Mouse (Mus musculus) forebrain, embryonic 13.5 days (tissue): Measurements from ENCODE around the gene 4933407L21Rik. TPM values are rescaled to one million over a fixed set of nuclear protein-coding genes. Genes with fewer than 3 reads are reported as not detected.

Experiments
- ATAC-seq: fragments of 200-750 bp; cut with Nextera tagmentation; 2 replicates; pipeline ENCODE4 v1.8.0; 2017
- H3K27ac ChIP-seq: fragments of 300-500 bp; sonication (generic); 2 replicates; pipeline ENCODE4 v1.5.1; 2015; ENCODE audit warnings: inconsistent platforms, mild to moderate bottlenecking, moderate library complexity
- H3K27me3 ChIP-seq: fragments of 300-500 bp; sonication (generic); 2 replicates; pipeline ENCODE4 v1.6.1; 2015; ENCODE audit warnings: mild to moderate bottlenecking, inconsistent platforms
- H3K36me3 ChIP-seq: fragments of 300-500 bp; sonication (generic); 2 replicates; pipeline ENCODE4 v1.6.1; 2015; ENCODE audit warnings: mild to moderate bottlenecking, inconsistent platforms; ENCODE audit not compliant: poor library complexity, severe bottlenecking
- H3K4me1 ChIP-seq: fragments of 300-500 bp; sonication (generic); 2 replicates; pipeline ENCODE4 v1.6.1; 2015; ENCODE audit warnings: inconsistent platforms
- H3K4me2 ChIP-seq: fragments of 300-500 bp; sonication (generic); 2 replicates; pipeline ENCODE4 v1.6.1; 2015; ENCODE audit warnings: inconsistent platforms, mild to moderate bottlenecking, moderate library complexity
- H3K4me3 ChIP-seq: fragments of 300-500 bp; sonication (generic); 2 replicates; pipeline ENCODE4 v1.5.1; 2015; ENCODE audit warnings: mild to moderate bottlenecking, inconsistent platforms
- H3K9ac ChIP-seq: fragments of 300-500 bp; sonication (generic); 2 replicates; pipeline ENCODE4 v1.6.1; 2015; ENCODE audit warnings: mild to moderate bottlenecking, inconsistent platforms
- H3K9me3 ChIP-seq: fragments of 300-500 bp; sonication (generic); replicated peaks from 2 replicates; pipeline ENCODE4 v1.6.1; 2016; ENCODE audit warnings: inconsistent platforms
- WGBS: fragments of 180-500 bp; shearing (Covaris S2); methylation state at CpG from one replicate; pipeline ENCODE4 v1.1.7; 2015; 5-methylcytosine and 5-hydroxymethylcytosine counted together
- polyA plus RNA-seq: library from polyadenylated mRNA; unstranded; fragments of >200 nt; fragmentation: Nextera tagmentation; extraction: Ambion mirVana; gene quantifications from 2 replicates; pipeline ENCODE4 v1.2.1, GENCODE M21; 2015

The 4933407L21Rik gene
- 3.7 and 5.2 TPM in 2 replicates for polyA plus RNA-seq

- 15% methylated on average over 4 of the region's 4 CpGs for WGBS
- peak; percentile 94 for ATAC-seq
- H3K4me2 ChIP-seq: peak within 1 kb of the TSS; percentile 25; the same call in 1 of the 2 replicates
- H3K27ac ChIP-seq: peak within 1 kb of the TSS; percentile 90
- peak within 1 kb of the TSS; percentile 14 for H3K9ac ChIP-seq
- H3K4me3 ChIP-seq: no peak within 1 kb of the TSS
- peaks cover 28% of the 10 kb centered on the region for H3K4me1 ChIP-seq
- no peaks in the 10 kb centered on the region for H3K36me3 ChIP-seq
- H3K27me3 ChIP-seq: no peaks in the 10 kb centered on the region
- H3K9me3 ChIP-seq: no peaks in the 10 kb centered on the region
These were observed at the start of gene 4933407L21Rik for GRCm38 (mm10) chr1:85928057-85928687. TSS of gene 4933407L21Rik (plus strand) at chr1:85928483.

DNA sequence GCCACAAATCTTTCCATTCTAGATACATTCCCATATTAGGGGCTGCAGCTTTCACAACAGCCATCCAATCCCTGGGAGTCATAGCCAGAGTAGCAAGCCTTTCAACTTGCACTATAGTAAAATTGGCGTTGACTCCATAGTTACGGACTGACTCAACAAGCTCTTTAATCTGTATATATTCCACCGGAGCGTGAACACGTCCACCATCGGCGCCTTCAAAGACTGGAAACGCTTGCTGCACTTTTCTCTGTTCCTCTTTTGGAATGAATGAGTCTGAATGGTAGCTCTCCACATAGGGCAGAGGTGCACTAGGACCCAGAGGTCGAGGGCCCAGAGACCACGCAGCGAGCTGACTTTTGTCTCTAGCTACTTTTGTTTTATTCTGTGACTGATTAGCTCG lies 46.3 kb upstream of the 4933407L21Rik start:
- no peak for ATAC-seq
- H3K27ac ChIP-seq: no peak overlapping the region
- H3K27me3 ChIP-seq: no peaks in the 10 kb centered on the region
- no peak overlapping the region for H3K9ac ChIP-seq
- H3K4me2 ChIP-seq: no peak overlapping the region
- H3K4me1 ChIP-seq: no peaks in the 10 kb centered on the region
- H3K4me3 ChIP-seq: no peak overlapping the region
- H3K9me3 ChIP-seq: peaks cover 31% of the 10 kb centered on the region
- no peaks in the 10 kb centered on the region for H3K36me3 ChIP-seq
- 93% methylated on average over 12 of the region's 12 CpGs for WGBS

- Histone ChIP-seq H3K36me3 (no peaks in the 10 kb centered on the region), H3K9me3 (peaks cover 8% of the 10 kb centered on the region), H3K4me2 (no peak overlapping the region), H3K27ac (no peak overlapping the region), H3K27me3 (no peaks in the 10 kb centered on the region), H3K4me3 (no peak overlapping the region), H3K4me1 (no peaks in the 10 kb centered on the region), H3K9ac (no peak overlapping the region)
- ATAC-seq: no peak
- WGBS: 93% methylated on average over 7 of the region's 7 CpGs
These were observed 41.1 kb upstream of the 4933407L21Rik start for GRCm38 (mm10) chr1:85887221-85887620.

DNA sequence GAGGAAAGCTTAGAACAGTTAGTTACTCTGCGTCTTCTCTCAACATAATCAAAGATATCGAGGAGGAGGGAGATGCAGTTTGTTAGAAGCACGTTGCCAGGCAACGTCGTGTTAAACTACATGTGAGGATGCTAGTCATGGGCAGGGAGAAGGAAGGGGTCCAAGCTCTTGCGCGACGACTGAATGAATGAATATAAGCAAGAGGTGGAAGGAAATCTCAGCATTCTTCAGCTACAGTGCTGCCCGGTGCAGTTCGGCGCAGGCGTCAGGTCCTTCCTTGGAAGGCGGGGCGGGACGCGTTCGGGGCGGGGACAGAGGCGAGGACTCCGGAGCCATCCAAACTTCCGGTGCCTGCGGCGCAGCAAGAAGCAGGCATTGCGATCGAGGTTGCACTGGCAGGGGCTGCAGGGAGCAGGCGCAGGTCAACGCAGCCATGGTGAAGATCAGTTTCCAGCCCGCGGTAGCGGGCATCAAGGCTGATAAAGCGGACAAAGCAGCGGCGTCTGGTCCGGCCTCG lies 34.0 kb upstream of the 4933407L21Rik start, which contains the start of gene Itm2c:
TSS of gene Itm2c (plus strand) at position 51 of the 517 bp plus-strand sequence.
- WGBS: 1% methylated on average over 35 of the region's 35 CpGs
- peaks cover 49% of the 10 kb centered on the region for H3K4me1 ChIP-seq
- ATAC-seq: peak; percentile 90
- H3K27me3 ChIP-seq: no peaks in the 10 kb centered on the region
- peak within 1 kb of the TSS; percentile 89 for H3K4me2 ChIP-seq
- H3K27ac ChIP-seq: peak within 1 kb of the TSS; percentile 77
- H3K9me3 ChIP-seq: no peaks in the 10 kb centered on the region
- no peaks in the 10 kb centered on the region for H3K36me3 ChIP-seq
- peak within 1 kb of the TSS; percentile 77 for H3K9ac ChIP-seq
- peak within 1 kb of the TSS; percentile 70 for H3K4me3 ChIP-seq

- ATAC-seq: peak; percentile 48
- 1% methylated on average over 29 of the region's 30 CpGs for WGBS
These were observed 33.4 kb upstream of the 4933407L21Rik start for GRCm38 (mm10) chr1:85894748-85895360.

DNA sequence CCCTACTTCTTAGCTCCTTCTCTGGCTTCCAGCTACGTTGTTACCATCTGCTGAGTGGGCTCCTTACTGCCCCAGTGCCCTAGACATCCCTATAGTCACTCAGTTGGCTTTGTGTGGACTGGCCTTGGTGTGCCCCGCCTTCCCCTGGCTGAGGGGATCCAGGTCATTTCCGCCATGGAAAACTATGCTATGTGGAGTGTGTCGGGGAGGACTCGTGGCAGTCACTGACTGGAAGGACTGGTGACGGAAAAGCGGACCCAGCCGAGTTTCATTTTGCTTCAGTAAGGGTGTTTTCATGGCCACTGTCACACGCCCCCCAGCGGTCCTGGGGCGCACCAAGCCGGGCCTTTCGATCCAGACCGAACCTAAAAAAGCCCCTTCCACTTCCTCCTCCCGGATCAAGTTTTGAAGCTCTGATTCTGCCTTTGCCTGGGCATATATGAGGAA lies 32.9 kb upstream of the 4933407L21Rik start:
- Histone ChIP-seq H3K4me3 (peak overlapping the region; percentile 70), H3K9ac (peak overlapping the region; percentile 77), H3K27me3 (no peaks in the 10 kb centered on the region), H3K4me1 (peaks cover 60% of the 10 kb centered on the region), H3K27ac (peak overlapping the region; percentile 77), H3K36me3 (no peaks in the 10 kb centered on the region), H3K9me3 (no peaks in the 10 kb centered on the region), H3K4me2 (peak overlapping the region; percentile 89)
- WGBS: 1% methylated on average over 15 of the region's 15 CpGs
- ATAC-seq: peak; percentile 42

More at GRCm38 (mm10) chr1:85894748-85895360, 33.4 kb upstream of the 4933407L21Rik start:
- Histone ChIP-seq H3K4me1 (peaks cover 54% of the 10 kb centered on the region), H3K9ac (peak overlapping the region; percentile 77), H3K4me3 (peak overlapping the region; percentile 70), H3K36me3 (no peaks in the 10 kb centered on the region), H3K4me2 (peak overlapping the region; percentile 89), H3K27me3 (no peaks in the 10 kb centered on the region), H3K9me3 (no peaks in the 10 kb centered on the region), H3K27ac (peak overlapping the region; percentile 77)

DNA sequence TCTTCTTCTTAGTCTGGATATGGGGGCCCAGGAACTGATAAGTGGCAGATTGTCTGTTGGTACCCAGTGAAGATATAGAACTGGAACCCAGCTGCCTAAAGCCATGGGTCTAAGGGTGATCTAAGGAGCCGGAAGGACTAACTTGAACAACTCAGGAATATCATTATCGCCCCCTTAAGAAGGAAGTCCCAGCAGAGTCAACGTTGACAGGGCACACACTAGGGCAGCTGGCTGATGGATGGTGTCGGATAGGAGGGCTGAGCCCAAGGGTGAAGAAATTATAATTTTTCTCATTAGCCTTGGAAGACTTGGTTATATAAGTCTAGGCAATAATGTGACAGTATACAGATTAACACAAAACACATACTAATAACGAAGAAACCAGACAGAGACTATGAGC lies 32.2 kb upstream of the 4933407L21Rik start:
- 67% methylated on average over 5 of the region's 5 CpGs for WGBS
- Histone ChIP-seq H3K9ac (peak overlapping the region; percentile 77), H3K36me3 (no peaks in the 10 kb centered on the region), H3K27me3 (no peaks in the 10 kb centered on the region), H3K4me2 (peak overlapping the region; percentile 89), H3K9me3 (no peaks in the 10 kb centered on the region), H3K4me1 (peaks cover 67% of the 10 kb centered on the region), H3K4me3 (peak overlapping the region; percentile 70), H3K27ac (peak overlapping the region; percentile 77; the same call in 1 of the 2 replicates)
- no peak for ATAC-seq

DNA sequence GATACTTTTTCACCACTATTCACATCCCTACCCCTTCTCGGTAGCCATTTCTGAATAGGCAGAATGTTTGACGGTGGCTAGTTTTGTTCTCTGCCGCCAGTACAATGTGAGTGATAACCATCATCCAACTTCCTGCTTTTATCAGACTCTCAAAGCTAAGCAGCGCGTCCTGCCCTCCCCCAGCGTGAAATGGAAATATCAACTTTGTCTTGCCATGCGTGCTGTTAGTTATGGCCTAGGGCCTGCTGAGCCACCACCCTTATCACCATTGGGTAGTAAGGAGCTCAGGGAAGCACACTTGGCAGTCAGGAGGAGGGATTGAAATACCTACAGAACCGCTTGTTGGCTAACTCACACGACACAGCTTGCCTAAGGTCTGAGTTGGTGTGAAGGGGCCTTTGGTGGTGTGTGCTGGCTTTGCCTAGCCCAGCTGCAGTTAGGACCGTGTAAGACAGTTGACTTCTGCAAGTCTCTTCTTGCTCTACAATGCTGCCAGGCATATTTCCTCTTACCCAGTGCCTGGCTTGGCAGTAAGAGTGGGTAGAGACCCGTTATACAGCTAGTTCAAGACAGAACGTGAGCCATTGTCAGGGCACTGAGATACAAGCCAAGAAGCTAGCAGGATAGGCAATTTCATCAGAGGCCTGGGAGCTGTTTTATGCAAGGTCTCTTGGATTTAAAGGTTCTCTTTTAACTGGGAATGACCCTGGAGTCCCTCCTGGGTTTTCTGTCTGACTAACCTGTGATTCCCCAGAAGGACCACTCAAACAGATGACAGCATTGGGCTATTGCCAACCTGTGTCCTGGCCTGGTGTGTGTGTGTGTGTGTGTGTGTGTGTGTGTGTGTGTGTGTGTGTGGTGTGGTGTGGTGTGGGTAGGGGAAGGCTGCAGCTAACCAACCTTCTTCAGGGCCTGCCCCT lies 31.2 kb upstream of the 4933407L21Rik start:
- Histone ChIP-seq H3K36me3 (no peaks in the 10 kb centered on the region), H3K9me3 (no peaks in the 10 kb centered on the region), H3K4me2 (peak overlapping the region; percentile 89), H3K4me3 (peak overlapping the region; percentile 70; the same call in 1 of the 2 replicates), H3K27me3 (no peaks in the 10 kb centered on the region), H3K9ac (peak overlapping the region; percentile 51), H3K27ac (peak overlapping the region; percentile 87), H3K4me1 (peaks cover 76% of the 10 kb centered on the region)
- WGBS: 72% methylated on average over 12 of the region's 12 CpGs
- ATAC-seq: no peak

GRCm38 (mm10) chr1:85897901-85898760 lies 30.2 kb upstream of the 4933407L21Rik start:
- peak overlapping the region; percentile 3 for H3K4me3 ChIP-seq
- 24% methylated on average over 8 of the region's 8 CpGs for WGBS
- peaks cover 4% of the 10 kb centered on the region for H3K36me3 ChIP-seq
- H3K27ac ChIP-seq: peak overlapping the region; percentile 87
- peak overlapping the region; percentile 50 for H3K9ac ChIP-seq
- no peaks in the 10 kb centered on the region for H3K27me3 ChIP-seq
- peaks cover 87% of the 10 kb centered on the region for H3K4me1 ChIP-seq
- no peaks in the 10 kb centered on the region for H3K9me3 ChIP-seq
- ATAC-seq: no peak
- peak overlapping the region; percentile 89 for H3K4me2 ChIP-seq

- 19% methylated on average over 12 of the region's 12 CpGs for WGBS
- H3K27me3 ChIP-seq: no peaks in the 10 kb centered on the region
- peak overlapping the region; percentile 87 for H3K27ac ChIP-seq
- peak overlapping the region; percentile 89 for H3K4me2 ChIP-seq
- H3K4me1 ChIP-seq: peaks cover 85% of the 10 kb centered on the region
- H3K4me3 ChIP-seq: peak overlapping the region; percentile 2
- H3K9me3 ChIP-seq: no peaks in the 10 kb centered on the region
- peak overlapping the region; percentile 50 for H3K9ac ChIP-seq
- ATAC-seq: no peak
- H3K36me3 ChIP-seq: peaks cover 11% of the 10 kb centered on the region
These were observed 29.4 kb upstream of the 4933407L21Rik start for GRCm38 (mm10) chr1:85898761-85899387.
